Mouse (Mus musculus) midbrain, embryonic 15.5 days (tissue): ENCODE results near the gene Prox1. TPM values are rescaled to one million over a fixed set of nuclear protein-coding genes. Genes with fewer than 3 reads are reported as not detected.

Source experiments
- ATAC-seq: fragments of 200-750 bp; cut with Nextera tagmentation; replicated peaks from 2 replicates; pipeline ENCODE4 v1.8.0; 2017; ENCODE audit warnings: moderate TSS enrichment
- H3K27ac ChIP-seq: fragments of 300-500 bp; sonication (generic); 2 replicates; pipeline ENCODE4 v1.5.1; 2015; ENCODE audit warnings: mild to moderate bottlenecking, inconsistent platforms
- H3K27me3 ChIP-seq: fragments of 300-500 bp; sonication (generic); replicated peaks from 2 replicates; pipeline ENCODE4 v1.6.1; 2015; ENCODE audit warnings: inconsistent platforms
- H3K36me3 ChIP-seq: fragments of 300-500 bp; sonication (generic); replicated peaks from 2 replicates; pipeline ENCODE4 v1.6.1; 2015; ENCODE audit warnings: inconsistent platforms
- H3K4me1 ChIP-seq: fragments of 300-500 bp; sonication (generic); 2 replicates; pipeline ENCODE4 v1.6.1; 2015; ENCODE audit warnings: inconsistent platforms
- H3K4me2 ChIP-seq: fragments of 300-500 bp; sonication (generic); 2 replicates; pipeline ENCODE4 v1.6.1; 2015; ENCODE audit warnings: inconsistent platforms, mild to moderate bottlenecking, moderate library complexity
- H3K4me3 ChIP-seq: fragments of 300-500 bp; sonication (generic); 2 replicates; pipeline ENCODE4 v1.5.1; 2015; ENCODE audit warnings: mild to moderate bottlenecking, inconsistent platforms
- H3K9ac ChIP-seq: fragments of 300-500 bp; sonication (generic); 2 replicates; pipeline ENCODE4 v1.6.1; 2015; ENCODE audit warnings: mild to moderate bottlenecking, inconsistent platforms
- H3K9me3 ChIP-seq: fragments of 300-500 bp; sonication (generic); 2 replicates; pipeline ENCODE4 v1.6.1; 2016; ENCODE audit warnings: inconsistent platforms
- WGBS: fragments of 180-500 bp; shearing (Covaris S2); methylation state at CpG from one replicate; pipeline ENCODE4 v1.1.7; 2015; ENCODE audit warnings: mixed read lengths; 5-methylcytosine and 5-hydroxymethylcytosine counted together
- polyA plus RNA-seq: library from polyadenylated mRNA; unstranded; fragments of >200 nt; fragmentation: Nextera tagmentation; extraction: Ambion mirVana; gene quantifications from 2 replicates; pipeline ENCODE4 v1.2.1, GENCODE M21; 2015

Gene Prox1
- polyA plus RNA-seq, 1 experiment from 2014 or later, result 14.1 TPM

DNA sequence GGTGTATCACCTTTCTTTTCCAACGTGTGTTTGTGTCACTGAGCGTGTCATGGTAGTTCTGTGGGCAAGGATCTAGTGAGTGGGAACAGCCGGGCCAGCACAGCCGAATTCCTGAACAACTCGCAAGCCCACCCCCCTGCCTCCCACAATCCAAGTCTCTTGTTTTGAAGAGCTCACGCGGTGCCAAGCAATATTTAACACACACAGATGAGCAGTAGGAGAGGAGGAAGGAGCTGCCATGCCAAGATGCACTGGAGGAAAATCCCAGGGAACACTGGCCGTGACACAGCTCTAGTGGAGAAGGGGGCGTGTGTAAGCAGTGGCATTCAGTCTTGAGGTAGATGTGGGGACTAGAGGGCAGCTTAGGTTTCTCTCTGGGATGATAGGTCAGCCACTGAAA, 77.2 kb downstream of the Prox1 start:
- no peaks in the 10 kb centered on the region for H3K9me3 ChIP-seq
- no peak overlapping the region for H3K4me3 ChIP-seq
- ATAC-seq, result no peak
- H3K27ac ChIP-seq, result no peak overlapping the region
- no peaks in the 10 kb centered on the region for H3K36me3 ChIP-seq
- H3K9ac ChIP-seq, result no peak overlapping the region
- WGBS, result 81% methylated on average over 9 of the region's 9 CpGs
- no peaks in the 10 kb centered on the region for H3K27me3 ChIP-seq
- H3K4me2 ChIP-seq, result no peak overlapping the region
- no peaks in the 10 kb centered on the region for H3K4me1 ChIP-seq

DNA sequence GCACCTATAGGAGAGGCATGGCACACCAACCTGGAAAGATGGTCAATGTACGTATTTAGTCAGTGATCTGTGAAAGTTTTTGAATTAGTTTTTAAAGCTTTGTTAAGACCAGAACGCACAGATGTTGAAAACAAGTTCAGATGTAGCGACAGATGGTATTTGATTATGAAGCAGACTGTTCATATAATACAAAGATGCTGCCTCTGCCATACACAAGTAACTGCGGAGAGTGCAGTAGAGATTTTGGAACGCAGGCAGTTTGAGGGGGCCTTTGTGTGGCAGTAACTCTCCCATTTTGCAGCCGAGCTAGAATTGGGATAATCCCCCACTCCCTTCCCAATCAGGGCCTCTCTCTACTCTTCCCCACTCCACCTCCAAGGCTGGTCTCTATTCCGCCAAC, 78.4 kb downstream of the Prox1 start:
- H3K36me3 ChIP-seq, result no peaks in the 10 kb centered on the region
- H3K9me3 ChIP-seq, result no peaks in the 10 kb centered on the region
- no peak overlapping the region for H3K4me3 ChIP-seq
- ATAC-seq, result no peak
- 74% methylated on average over 7 of the region's 7 CpGs for WGBS
- H3K27me3 ChIP-seq, result no peaks in the 10 kb centered on the region
- H3K4me1 ChIP-seq, result no peaks in the 10 kb centered on the region
- no peak overlapping the region for H3K9ac ChIP-seq
- H3K27ac ChIP-seq, result no peak overlapping the region
- no peak overlapping the region for H3K4me2 ChIP-seq

DNA sequence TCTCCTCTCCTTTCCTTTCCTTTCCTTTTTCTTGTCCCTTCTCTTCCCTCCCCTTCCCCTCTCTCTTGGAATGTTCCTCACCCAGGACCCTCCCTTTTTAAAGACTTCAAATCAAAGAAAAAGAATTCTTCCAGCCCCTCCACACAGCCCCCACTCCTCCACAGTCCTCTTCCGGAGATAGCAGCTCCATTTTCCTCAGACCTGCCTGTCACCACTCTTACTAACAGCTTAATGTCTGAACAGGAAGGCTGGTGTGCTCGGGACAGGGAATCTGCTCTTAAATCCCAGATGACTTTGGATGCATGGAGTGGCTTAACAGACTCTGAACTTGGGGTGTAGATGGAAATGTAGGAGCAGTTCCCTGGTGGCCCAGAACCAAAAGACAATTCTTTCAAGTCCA, 81.6 kb downstream of the Prox1 start:
- Histone ChIP-seq H3K9ac (no peak overlapping the region), H3K27me3 (no peaks in the 10 kb centered on the region), H3K4me1 (no peaks in the 10 kb centered on the region), H3K27ac (no peak overlapping the region), H3K36me3 (no peaks in the 10 kb centered on the region), H3K4me3 (no peak overlapping the region), H3K9me3 (no peaks in the 10 kb centered on the region), H3K4me2 (no peak overlapping the region)
- WGBS, result 59% methylated on average over 2 of the region's 2 CpGs
- ATAC-seq, result no peak

DNA sequence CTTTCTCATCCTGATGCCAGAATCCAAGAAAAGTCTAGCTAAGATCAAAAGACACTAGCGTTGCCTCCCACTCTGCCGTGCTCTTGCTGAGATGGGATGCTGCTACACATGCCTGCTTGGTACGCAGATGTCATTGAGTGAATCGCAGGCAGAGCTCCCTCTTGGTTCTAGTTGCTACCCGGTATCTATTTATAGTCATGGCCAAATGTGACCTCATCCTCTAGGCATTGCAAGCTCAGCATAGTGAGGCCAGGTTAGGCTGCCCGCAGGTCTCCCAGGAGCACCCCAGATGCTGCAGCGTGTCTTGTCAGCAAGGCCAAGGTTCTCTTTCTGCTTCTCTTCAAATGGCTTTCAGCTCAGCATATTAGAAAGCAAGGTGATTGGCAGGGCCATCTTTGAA, 84.8 kb downstream of the Prox1 start:
- Histone ChIP-seq H3K9ac (no peak overlapping the region), H3K9me3 (no peaks in the 10 kb centered on the region), H3K36me3 (no peaks in the 10 kb centered on the region), H3K4me2 (no peak overlapping the region), H3K4me1 (peaks cover 4% of the 10 kb centered on the region), H3K4me3 (no peak overlapping the region), H3K27me3 (no peaks in the 10 kb centered on the region), H3K27ac (no peak overlapping the region)
- 90% methylated on average over 7 of the region's 7 CpGs for WGBS
- no peak for ATAC-seq

DNA sequence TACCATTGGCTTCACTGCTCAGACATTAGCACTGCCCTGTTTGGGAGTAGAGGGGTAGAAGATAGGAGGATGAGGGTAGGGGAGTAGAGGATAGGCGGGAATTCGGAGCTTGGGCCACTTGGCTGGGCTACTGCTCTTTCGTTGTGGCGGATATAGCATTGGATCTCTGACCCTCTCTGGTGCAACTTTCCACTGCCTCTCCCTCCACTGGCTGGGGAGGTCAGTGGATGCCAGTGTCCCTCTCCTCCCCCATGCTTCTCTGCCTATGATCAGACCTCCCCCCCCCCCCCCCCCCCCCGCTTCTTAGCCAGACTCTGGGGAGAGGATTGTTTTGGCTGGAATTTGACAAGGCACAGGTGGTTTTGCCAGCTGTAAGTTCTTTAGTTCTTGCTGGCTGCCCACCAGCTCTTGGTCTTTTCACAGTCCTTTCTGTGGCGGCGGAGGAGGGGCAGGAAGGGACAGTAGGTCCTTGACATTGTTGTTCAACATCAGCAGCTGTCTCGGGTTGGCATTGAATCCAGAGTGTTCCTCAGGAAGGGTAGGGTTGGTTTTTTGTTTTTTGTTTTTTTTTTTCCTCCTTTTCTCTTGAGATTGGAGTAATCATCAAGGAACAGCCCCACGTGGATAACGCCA, 90.8 kb downstream of the Prox1 start:
- ATAC-seq, result no peak
- Histone ChIP-seq H3K27me3 (no peaks in the 10 kb centered on the region), H3K9me3 (no peaks in the 10 kb centered on the region), H3K9ac (no peak overlapping the region), H3K4me1 (peaks cover 5% of the 10 kb centered on the region), H3K4me3 (no peak overlapping the region), H3K36me3 (no peaks in the 10 kb centered on the region), H3K27ac (no peak overlapping the region), H3K4me2 (no peak overlapping the region)
- 88% methylated on average over 9 of the region's 10 CpGs for WGBS

DNA sequence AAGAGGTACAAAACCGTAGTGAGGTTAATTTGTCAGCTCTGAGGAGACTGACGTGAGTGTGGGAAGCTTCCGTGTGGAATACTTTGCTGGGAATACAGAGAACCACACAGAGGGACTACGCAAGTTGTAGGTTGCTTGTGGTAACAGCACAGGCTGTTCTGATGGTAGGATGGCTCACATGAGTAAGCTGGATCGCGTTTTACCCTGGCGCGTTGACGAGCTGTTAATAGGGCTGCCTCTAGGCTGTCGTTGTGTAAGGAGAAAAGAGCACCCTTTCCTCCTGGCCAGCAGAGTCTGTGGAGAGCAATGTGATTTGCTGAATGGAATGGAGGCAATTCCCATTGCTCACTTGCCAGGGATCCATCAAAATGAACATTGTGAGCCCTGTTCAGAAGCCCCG, 93.9 kb downstream of the Prox1 start:
- Histone ChIP-seq H3K4me1 (peaks cover 5% of the 10 kb centered on the region), H3K27me3 (no peaks in the 10 kb centered on the region), H3K4me2 (no peak overlapping the region), H3K9ac (no peak overlapping the region), H3K4me3 (no peak overlapping the region), H3K9me3 (no peaks in the 10 kb centered on the region), H3K36me3 (no peaks in the 10 kb centered on the region), H3K27ac (no peak overlapping the region)
- ATAC-seq, result no peak
- 89% methylated on average over 11 of the region's 11 CpGs for WGBS

Other genes with a start within 250 kb of the Prox1 start
- gene Smyd2, start 248.4 kb downstream of the Prox1 start, polyA plus RNA-seq, result 71.3 and 71.8 TPM in 2 replicates